Mouse (Mus musculus) cortical plate, adult 2 months (tissue): Measurements from ENCODE around the gene Nip7. TPM values are rescaled to one million over a fixed set of nuclear protein-coding genes. Genes with fewer than 3 reads are reported as not detected.

Source experiments
- H3K27ac ChIP-seq: fragments of 200-500 bp; 2 replicates; pipeline ENCODE4 v1.5.1; 2012; ENCODE audit warnings: low read length, control low read depth, inconsistent platforms; ENCODE audit not compliant: insufficient read depth
- H3K4me1 ChIP-seq: fragments of 200-500 bp; 2 replicates; pipeline ENCODE4 v1.6.1; 2011; ENCODE audit warnings: low read length; ENCODE audit not compliant: control insufficient read depth, insufficient read depth
- H3K4me3 ChIP-seq: fragments of 200-500 bp; 2 replicates; pipeline ENCODE4 v1.5.1; 2011; ENCODE audit warnings: mild to moderate bottlenecking, low read length, control low read depth; ENCODE audit not compliant: insufficient read depth
- CTCF ChIP-seq: fragments of 200-500 bp; IDR thresholded peaks from 2 replicates; pipeline ENCODE4 v1.5.1; 2011; ENCODE audit warnings: mild to moderate bottlenecking, control low read depth, low read length; ENCODE audit not compliant: insufficient read depth; ENCODE audit errors: extremely low read depth
- POLR2A ChIP-seq: fragments of 200-500 bp; IDR thresholded peaks from 2 replicates; pipeline ENCODE4 v1.6.1; 2011; ENCODE audit warnings: mild to moderate bottlenecking, low read length, control low read depth; ENCODE audit not compliant: insufficient read depth; ENCODE audit errors: extremely low read depth
- polyA plus RNA-seq: library from polyadenylated mRNA; depleted of rRNA; stranded (reverse); fragments of >200 nt; gene quantifications from 2 replicates; pipeline ENCODE4 v1.2.3, GENCODE M21; 2012

Nip7 gene
- polyA plus RNA-seq, 1 experiment = 36.5 TPM

DNA sequence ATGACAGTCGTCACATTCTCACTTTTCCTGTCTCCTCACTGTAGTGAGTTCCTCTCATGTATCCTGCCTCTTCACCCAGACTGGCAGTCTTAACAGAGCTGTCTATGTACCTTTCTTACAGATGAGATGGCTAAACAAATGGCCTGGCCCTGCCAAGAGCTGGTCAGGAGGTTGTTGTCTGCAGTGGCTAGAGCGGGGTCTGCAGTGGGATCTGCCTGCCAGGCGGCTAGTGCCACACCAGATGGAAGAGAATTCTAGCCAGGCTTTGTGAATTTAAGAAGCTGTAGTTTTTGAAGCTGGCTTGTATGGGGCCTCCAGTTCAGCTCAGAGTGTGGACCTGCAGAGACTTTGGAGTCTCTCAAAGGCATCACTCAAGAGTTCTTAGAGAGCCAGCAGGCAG, 21.0 kb upstream of the Nip7 start:
- TF ChIP-seq CTCF = no peak
- no peak for TF ChIP-seq POLR2A
- H3K4me1 ChIP-seq = peaks cover 5% of the 10 kb centered on the region
- H3K4me3 ChIP-seq = no peak overlapping the region
- no peak overlapping the region for H3K27ac ChIP-seq

DNA sequence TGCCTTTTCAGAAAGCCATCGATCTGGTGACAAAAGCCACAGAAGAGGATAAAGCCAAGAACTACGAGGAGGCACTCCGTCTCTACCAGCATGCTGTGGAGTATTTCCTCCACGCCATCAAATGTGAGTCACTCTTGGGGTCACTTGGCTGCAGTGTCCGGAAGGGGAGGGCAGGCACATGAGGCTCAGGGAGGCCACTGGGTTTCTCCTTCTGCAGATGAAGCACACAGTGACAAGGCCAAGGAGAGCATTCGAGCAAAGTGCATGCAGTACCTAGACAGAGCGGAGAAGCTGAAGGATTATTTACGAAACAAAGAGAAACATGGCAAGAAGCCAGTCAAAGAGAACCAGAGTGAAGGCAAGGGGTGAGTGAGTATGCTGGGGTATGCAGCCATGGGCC, 20.1 kb upstream of the Nip7 start:
- peaks cover 5% of the 10 kb centered on the region for H3K4me1 ChIP-seq
- H3K27ac ChIP-seq = no peak overlapping the region
- no peak overlapping the region for H3K4me3 ChIP-seq
- TF ChIP-seq POLR2A (no peak), CTCF (no peak)

DNA sequence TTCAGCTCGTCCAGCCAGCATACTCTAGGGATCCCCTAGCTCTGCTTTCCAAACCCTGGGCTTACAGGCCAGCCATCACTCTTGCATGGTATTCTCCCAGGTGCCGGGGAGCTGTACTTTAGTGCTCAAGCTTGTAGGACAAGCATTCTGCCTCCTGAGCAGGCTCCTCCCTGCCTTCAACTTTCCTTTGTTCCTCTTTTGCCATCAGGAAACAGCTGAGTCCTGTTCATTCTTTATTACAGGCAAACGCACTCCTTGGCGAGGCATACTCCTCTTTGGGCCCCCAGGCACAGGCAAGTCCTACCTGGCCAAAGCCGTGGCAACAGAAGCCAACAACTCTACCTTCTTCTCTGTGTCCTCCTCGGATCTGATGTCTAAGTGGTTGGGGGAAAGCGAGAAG, 16.0 kb upstream of the Nip7 start:
- TF ChIP-seq POLR2A = no peak
- no peak for TF ChIP-seq CTCF
- Histone ChIP-seq H3K27ac (no peak overlapping the region), H3K4me3 (no peak overlapping the region), H3K4me1 (no peaks in the 10 kb centered on the region)

DNA sequence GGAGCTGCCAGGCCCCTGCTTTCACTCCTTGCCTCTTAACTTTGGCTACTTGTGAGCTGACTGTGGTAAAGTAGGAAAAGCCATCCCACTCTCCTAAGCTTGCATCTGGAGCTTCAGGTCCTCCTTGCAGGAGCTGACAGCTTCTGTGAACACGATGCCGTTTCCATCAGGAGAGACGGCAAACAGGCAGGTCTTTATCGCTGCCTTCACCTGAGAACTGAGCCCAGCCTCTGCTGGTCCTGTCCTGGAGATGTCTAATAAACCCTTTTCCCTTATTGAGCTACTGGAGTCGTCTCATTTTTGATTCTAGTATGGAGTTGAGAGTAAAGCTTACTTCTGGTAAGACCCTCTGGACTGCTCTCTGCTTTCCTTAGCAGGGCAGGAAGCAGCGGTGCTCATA, 11.2 kb upstream of the Nip7 start:
- H3K4me1 ChIP-seq = 0 out of 2 replicates have a peak, but pooled peaks cover 3% of the 10 kb centered on the region
- no peak overlapping the region for H3K27ac ChIP-seq
- TF ChIP-seq POLR2A = no peak
- no peak for TF ChIP-seq CTCF
- no peak overlapping the region for H3K4me3 ChIP-seq

DNA sequence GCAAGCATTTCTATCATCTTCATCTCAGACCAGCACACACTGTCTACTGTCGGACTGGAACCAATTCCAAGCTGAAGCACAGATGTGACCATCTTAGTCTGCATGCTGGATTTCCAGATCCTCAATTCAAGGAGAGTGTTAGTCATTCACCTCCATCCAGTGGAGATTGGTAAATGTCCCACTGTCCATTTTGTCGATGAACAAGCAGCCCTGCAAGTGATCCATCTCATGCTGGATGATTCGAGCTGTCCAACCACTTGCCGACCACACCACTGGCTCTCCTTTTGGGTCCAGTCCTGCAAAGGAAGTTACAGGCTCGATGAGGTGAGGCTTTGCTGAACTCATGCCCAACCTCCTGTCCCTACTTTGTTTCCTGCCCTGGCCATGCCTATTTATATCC, 9.7 kb upstream of the Nip7 start:
- no peak for TF ChIP-seq CTCF
- no peak for TF ChIP-seq POLR2A
- H3K4me3 ChIP-seq = no peak overlapping the region; the same call in 1 of the 2 replicates
- no peak overlapping the region for H3K27ac ChIP-seq
- H3K4me1 ChIP-seq = 0 out of 2 replicates have a peak, but pooled peaks cover 3% of the 10 kb centered on the region

DNA sequence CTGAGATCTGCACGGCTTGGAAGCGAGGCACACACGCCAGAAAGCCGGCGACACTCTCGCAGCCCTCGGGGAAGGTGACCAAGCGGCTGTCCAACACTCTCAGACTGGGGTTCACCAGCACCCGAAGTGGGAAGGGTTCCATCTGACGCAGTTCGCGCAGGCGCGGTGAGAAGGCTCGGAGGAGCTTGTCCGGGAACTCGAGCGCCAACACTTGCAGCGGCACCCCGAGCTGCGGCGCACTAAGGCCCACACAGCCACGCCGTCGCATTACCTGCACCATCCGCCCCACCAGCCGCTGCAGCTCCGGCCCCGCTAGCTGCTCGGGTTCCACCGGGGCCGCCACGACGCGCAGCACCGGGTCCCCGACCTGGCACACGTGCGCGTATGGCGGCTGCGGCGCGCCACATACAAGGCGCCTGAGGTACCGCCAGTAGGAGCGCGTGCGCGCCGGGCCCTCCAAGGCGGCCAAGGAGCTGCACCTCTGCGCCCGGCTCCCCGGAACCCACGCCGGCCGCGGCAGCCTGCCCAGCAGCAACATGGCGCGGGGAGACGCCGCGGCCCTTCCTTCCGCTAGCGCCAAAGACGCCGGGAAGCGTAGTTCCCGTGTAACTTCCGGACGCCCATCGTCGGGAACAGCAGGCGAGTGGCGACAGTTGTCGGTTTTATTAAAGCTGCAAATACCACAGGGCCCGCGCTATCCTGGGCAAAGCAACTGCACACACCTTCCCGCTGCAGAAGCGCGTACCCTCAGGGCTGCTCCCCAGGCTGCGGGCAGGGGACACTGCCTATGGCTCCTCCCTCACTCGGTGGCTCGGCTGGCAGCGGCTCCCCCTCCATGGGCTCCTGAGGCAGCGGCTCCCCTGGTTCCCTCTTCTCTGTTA, 8.4 kb upstream of the Nip7 start, which contains the start of gene Pdf:
TSS of gene Pdf (minus strand) at position 554 of the 881 bp plus-strand sequence.
- peak; percentile 67 for TF ChIP-seq POLR2A
- TF ChIP-seq CTCF = no peak
- Histone ChIP-seq H3K4me3 (peak within 1 kb of the TSS; percentile 47), H3K4me1 (0 out of 2 replicates have a peak, but pooled peaks cover 3% of the 10 kb centered on the region), H3K27ac (peak within 1 kb of the TSS; percentile 89)

DNA sequence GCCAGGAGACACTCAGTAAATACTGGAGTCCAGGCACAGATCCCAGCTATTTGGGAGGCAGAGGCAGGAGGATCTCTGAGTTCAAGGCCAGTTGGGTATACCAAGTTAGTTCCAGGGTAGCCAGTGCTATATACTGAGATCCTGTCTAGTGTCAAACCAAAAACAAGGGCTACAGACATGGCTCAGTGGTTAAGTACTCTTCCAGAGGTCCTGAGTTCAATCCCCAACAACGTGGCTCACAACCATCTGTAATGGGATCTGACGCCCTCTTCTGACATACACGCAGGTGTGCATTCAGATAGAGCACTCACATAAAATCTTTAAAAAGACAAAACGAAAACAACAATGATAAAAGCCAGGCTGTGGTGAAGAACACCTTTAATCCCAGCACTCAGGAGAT, 7.2 kb upstream of the Nip7 start:
- Histone ChIP-seq H3K27ac (no peak overlapping the region), H3K4me3 (no peak overlapping the region), H3K4me1 (0 out of 2 replicates have a peak, but pooled peaks cover 3% of the 10 kb centered on the region)
- TF ChIP-seq CTCF (no peak), POLR2A (no peak)

DNA sequence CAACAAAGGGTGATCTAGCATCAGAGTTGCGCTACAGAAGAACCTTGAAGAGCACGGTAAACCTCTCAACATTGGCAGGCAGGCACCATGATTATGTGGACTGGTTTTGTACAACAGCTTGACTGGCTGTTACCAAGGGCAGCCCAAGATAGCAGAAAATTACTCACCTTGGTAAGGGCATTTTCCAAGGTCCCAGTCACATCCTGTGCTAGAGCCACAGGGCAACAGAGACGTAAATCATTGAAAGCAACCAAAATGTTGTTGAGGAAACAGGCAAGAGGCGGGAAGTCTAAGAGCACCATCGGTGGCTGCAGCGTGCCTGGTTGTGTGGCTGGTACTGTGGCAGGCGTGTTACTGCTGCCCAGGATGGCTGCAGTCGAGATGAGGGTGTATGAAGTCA, 4.6 kb upstream of the Nip7 start:
- H3K4me3 ChIP-seq = no peak overlapping the region
- H3K27ac ChIP-seq = no peak overlapping the region
- no peak for TF ChIP-seq POLR2A
- H3K4me1 ChIP-seq = peaks cover 2% of the 10 kb centered on the region; the same call in 1 of the 2 replicates

DNA sequence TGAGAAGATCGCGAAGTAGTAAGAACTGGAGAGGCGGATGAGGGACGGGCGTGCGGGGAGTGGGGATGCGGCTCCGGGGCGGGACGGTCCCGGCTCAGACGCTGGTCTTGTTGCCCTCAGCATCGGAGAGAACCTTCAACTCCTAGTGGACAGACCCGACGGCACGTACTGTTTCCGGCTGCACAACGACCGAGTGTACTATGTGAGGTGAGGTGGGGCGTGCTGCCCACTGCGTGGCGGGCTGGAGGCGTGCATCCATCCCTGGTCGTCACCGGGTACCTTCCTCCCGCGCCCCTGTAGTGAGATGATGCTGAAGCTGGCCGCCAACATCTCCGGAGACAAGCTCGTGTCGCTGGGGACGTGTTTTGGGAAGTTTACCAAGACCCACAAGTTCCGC, 294 bp downstream of the Nip7 start:
- Histone ChIP-seq H3K4me3 (peak overlapping the region; percentile 97), H3K4me1 (peaks cover 2% of the 10 kb centered on the region; the same call in 1 of the 2 replicates), H3K27ac (no peak overlapping the region)
- TF ChIP-seq POLR2A = no peak
- TF ChIP-seq CTCF = no peak

DNA sequence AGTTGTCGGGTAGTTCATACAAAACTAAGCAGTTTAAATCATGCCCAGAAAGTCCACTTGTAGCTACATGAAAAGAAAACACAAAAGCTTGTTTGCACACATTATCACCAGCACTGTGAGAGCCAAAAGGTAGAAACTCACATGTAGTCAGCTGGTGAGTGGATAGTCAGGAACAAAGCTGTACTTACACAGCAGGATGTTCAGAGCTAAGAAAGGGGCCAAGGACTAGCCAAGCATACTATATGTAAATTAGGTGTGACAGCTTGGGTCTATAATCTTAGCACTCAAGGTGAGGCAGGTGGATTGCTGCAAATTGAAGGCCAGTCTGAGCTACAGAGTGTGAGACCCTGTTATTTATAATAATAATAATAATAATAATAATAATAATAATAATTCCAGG, 5.9 kb downstream of the Nip7 start:
- Histone ChIP-seq H3K4me1 (no peaks in the 10 kb centered on the region), H3K4me3 (no peak overlapping the region)
- no peak for TF ChIP-seq CTCF
- TF ChIP-seq POLR2A = no peak

More for the DNA sequence above, 5.9 kb downstream of the Nip7 start:
- H3K27ac ChIP-seq = no peak overlapping the region
